Mouse (Mus musculus) kidney, postnatal 4 days (tissue): ENCODE measurements around the gene Gm5168.
"Not testable (repeated sequence)": the region's sequence is repeated elsewhere in the genome, so short reads cannot be mapped to it uniquely, and the experiment has no call there.

Source experiments
- DNase-seq, 2 experiments: peaks; one replicate each; pipeline ENCODE4 v3.0.0; 2021; ENCODE audit warnings: mixed read lengths in 2 of 2

Gm5168 gene

DNA sequence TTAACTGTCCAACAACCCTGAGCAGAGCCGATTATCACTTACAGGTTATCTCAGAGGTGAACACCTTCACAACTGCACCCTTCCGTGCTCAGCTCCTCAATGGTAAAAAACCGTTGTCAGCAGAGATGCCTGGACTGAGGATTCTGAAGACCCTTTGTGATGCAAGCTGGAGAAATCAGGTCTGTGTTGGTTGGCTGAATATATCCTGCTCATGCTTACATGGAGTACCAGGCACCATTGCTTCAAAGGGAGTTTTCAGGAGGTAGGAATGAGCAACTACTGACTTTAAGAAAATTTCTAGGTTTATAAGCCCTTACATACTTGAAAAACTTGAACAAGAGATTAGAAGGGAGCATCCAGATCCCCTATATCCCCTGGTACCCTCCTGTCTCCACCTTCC, at the start of gene Gm5168:
TSS of gene Gm5168 (minus strand) at position 101 of the 400 bp plus-strand sequence.
- not testable (repeated sequence) for DNase-seq
